Mouse (Mus musculus) adrenal gland, postnatal 25 days (tissue): ENCODE results near the gene Pdp2. TPM values are rescaled to one million over a fixed set of nuclear protein-coding genes. Genes with fewer than 3 reads are reported as not detected.
"Not testable (repeated sequence)": the region's sequence is repeated elsewhere in the genome, so short reads cannot be mapped to it uniquely, and the experiment has no call there.

Experiments used
- DNase-seq: peaks from one replicate; pipeline ENCODE4 v3.0.0; 2021; ENCODE audit warnings: mixed read lengths
- long read RNA-seq: library from polyadenylated mRNA; stranded (forward); transcript quantifications from one replicate; pipeline ENCODE4 v2.0.0, GENCODE M21; 2021
- total RNA-seq: library from RNA; stranded (reverse); gene quantifications from 2 replicates; pipeline ENCODE4 v1.2.3, GENCODE M21; 2021

Pdp2 gene
- 31.0 and 32.4 TPM in 2 replicates for total RNA-seq
- long read RNA-seq, full-length matches to known transcripts = 7 of 14 reads
- long read RNA-seq, partial matches to known transcripts = 0 of 14 reads
- long read RNA-seq, other reads (novel, unspliced or antisense) = 7 of 14 reads

GRCm38 (mm10) chr8:104591133-104591834 lies at the start of gene Pdp2:
Gene Pdp2, plus strand, starts transcription at chr8:104591451.
- peak; percentile 87 for DNase-seq

DNA sequence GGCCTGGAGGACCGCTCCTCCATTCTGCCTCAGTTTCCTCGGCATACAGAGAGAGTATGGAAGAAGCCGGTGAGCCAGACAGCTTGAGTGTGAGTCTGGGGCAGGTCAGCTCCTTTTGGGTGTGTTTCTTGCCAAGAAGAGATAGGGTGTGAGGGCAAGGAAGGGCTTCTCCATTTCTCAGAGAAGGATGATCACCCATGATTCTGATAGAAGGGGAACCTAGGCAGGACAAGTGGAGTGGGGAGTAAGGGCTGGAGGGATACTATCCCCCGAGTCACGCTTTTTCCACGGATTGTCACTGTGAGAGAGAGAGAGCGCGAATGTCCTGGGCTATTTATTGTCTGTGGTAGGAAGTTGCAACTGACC lies 49.8 kb upstream of the Pdp2 start:
- DNase-seq = no peak

- no peak for DNase-seq
Observed at GRCm38 (mm10) chr8:104542160-104542559, 49.1 kb upstream of the Pdp2 start.

GRCm38 (mm10) chr8:104543440-104544045 lies 47.7 kb upstream of the Pdp2 start:
- no peak for DNase-seq

GRCm38 (mm10) chr8:104555191-104555590 lies 36.1 kb upstream of the Pdp2 start:
- no peak for DNase-seq

GRCm38 (mm10) chr8:104557226-104557625 lies 34.0 kb upstream of the Pdp2 start:
- DNase-seq = no peak

GRCm38 (mm10) chr8:104560731-104561130 lies 30.5 kb upstream of the Pdp2 start:
- no peak for DNase-seq

- DNase-seq = peak; percentile 84
Observed at GRCm38 (mm10) chr8:104564633-104565456, 26.4 kb upstream of the Pdp2 start.

DNA sequence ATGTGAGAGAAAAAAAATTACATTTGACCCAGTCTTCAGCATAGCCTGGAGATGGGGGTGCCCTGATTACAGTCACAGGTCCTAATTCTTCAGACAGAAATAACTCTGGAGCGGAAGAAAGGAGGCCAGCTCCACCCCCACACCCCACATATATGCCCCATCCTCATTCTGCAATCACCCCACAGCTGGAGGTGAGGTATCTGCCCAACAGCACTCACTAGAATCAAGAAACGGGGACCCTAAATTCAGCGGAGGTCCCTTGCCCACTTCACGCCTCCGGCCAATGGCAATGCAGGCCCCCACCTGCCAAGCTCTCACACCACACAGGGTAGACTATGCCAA lies 25.8 kb upstream of the Pdp2 start:
- no peak for DNase-seq

DNA sequence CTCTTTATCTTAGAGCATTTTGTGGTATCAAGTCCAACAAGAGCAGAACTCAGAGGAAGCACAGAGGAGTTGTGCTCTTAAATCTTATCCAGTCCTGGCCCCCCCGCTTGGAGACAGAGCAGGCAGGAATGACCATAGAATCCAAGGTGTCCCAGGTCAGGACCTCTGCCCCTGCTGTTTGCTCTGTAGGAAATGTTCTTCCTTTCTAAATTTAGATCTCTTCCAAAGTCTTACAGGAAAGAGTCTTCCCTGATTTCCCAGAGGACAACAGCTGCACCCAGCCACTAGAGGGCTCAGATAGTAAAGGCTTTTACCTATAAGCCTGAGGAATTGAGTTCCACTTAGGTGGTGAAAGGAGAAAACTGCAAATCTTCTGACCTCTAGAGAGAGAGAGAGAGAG lies 21.7 kb upstream of the Pdp2 start:
- DNase-seq = peak; percentile 42

GRCm38 (mm10) chr8:104570436-104571343 lies 20.6 kb upstream of the Pdp2 start:
- DNase-seq = peak; percentile 85

DNA sequence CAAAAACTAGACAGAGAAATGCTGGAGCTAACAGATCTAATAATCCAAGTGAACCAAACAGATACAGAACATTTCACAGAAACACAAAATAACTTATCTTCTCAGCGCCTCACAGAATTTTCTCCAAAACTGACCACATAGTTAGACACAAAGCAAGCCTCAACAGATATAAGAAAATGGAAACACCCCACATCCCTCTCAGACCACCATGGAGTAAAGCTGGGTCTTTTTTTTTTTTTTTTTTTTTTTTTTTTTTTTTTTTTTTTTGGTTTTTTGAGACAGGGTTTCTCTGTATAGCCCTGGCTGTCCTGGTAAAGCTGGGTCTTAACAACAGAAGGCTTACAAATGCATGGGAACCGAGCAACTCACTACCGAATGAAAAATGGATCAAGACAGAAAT lies 14.4 kb upstream of the Pdp2 start:
- DNase-seq = no peak

GRCm38 (mm10) chr8:104577606-104578005 lies 13.6 kb upstream of the Pdp2 start:
- not testable (repeated sequence) for DNase-seq

GRCm38 (mm10) chr8:104584522-104584921 lies 6.7 kb upstream of the Pdp2 start:
- no peak for DNase-seq

GRCm38 (mm10) chr8:104590284-104590683 lies 967 bp upstream of the Pdp2 start:
- no peak for DNase-seq

DNA sequence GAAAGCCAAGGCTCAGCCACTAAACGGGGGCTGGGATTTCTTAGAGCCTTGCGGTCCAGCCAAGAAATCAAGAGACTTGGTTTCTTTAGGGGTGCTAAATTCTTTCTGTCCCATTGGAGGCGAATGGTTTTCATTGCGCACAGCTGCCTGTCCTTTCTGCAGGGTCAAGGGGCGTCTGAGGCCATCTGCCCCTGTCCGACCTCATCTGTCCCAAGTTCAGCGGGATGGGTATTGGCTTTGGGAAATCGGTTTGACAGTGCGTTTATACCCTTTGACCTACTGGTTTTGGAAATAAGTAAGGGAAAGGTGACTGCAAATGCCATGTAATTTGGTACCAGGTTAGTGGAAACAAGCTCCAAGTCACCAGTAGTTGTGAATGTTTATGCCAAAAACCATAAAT lies 605 bp downstream of the Pdp2 start:
- no peak for DNase-seq

- DNase-seq = no peak
Observed at GRCm38 (mm10) chr8:104592566-104592965, 1.3 kb downstream of the Pdp2 start.

- no peak for DNase-seq
Observed at GRCm38 (mm10) chr8:104593536-104594325, 2.5 kb downstream of the Pdp2 start.

GRCm38 (mm10) chr8:104594611-104595362 lies 3.5 kb downstream of the Pdp2 start:
- no peak for DNase-seq

- DNase-seq = no peak
Observed at GRCm38 (mm10) chr8:104595773-104596536, 4.7 kb downstream of the Pdp2 start.
